Mouse (Mus musculus) large intestine, adult 2 months (tissue): ENCODE results near the gene Rnf121. TPM values are rescaled to one million over a fixed set of nuclear protein-coding genes. Genes with fewer than 3 reads are reported as not detected.
A peak's percentile ranks its signal among the peaks of the same experiment; 100 is the strongest.

Experiments used
- DNase-seq: peaks from one replicate; pipeline ENCODE4 v3.0.0-alpha.2; 2012; ENCODE audit warnings: low read depth, low spot score
- whole genome bisulfite sequencing: fragments of 180-500 bp; shearing (Covaris S2); methylation state at CpG from one replicate; pipeline ENCODE4 v1.1.7; 2018; 5-methylcytosine and 5-hydroxymethylcytosine counted together
- polyA plus RNA-seq: library from polyadenylated mRNA; depleted of rRNA; stranded (reverse); fragments of >200 nt; gene quantifications from 2 replicates; pipeline ENCODE4 v1.2.3, GENCODE M21; 2012; rRNA removed

The Rnf121 gene
- polyA plus RNA-seq, 1 experiment = 39.9 TPM

DNA sequence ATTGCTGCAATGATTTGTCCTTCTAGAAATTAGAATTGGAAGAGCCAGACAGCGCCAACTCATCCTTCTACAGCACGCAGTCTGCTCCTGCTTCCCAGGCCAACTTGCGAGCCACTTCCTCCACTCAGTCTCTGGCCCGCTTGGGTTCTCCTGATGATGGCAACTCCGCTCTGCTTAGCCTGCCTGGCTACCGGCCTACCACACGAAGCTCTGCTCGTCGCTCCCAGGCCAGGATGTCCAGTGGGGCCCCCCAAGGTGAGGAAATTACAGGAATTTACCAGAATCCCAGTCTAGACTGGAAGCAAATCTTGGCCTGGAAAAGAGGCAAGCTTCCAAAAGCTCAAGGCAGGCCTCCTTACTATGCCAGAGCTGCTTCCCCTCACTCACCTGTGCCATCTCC, 53.4 kb downstream of the Rnf121 start:
- 89% methylated on average over 9 of the region's 9 CpGs for WGBS

DNA sequence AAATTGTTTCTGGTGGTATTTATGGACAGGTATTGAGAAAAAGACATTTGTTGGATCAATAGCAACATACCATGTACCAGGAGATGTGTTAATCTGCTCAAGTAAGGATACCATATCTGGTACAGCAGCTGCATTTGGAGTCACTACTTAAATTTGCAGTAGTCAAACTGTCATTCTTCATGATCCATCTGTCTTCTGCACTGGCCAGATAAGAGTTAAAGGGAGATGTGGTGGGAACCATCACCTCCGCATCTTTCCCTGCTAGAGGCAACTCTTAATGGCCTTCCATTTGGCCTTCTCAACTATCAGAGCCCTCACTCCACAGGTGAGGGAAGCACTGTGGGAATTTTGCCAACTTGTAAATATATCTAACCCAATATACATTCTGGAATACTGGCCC, 58.7 kb downstream of the Rnf121 start:
- WGBS = 91% methylated on average over 1 of the region's 1 CpGs
- no peak for DNase-seq

More for the DNA sequence above, 53.4 kb downstream of the Rnf121 start:
- DNase-seq = no peak

DNA sequence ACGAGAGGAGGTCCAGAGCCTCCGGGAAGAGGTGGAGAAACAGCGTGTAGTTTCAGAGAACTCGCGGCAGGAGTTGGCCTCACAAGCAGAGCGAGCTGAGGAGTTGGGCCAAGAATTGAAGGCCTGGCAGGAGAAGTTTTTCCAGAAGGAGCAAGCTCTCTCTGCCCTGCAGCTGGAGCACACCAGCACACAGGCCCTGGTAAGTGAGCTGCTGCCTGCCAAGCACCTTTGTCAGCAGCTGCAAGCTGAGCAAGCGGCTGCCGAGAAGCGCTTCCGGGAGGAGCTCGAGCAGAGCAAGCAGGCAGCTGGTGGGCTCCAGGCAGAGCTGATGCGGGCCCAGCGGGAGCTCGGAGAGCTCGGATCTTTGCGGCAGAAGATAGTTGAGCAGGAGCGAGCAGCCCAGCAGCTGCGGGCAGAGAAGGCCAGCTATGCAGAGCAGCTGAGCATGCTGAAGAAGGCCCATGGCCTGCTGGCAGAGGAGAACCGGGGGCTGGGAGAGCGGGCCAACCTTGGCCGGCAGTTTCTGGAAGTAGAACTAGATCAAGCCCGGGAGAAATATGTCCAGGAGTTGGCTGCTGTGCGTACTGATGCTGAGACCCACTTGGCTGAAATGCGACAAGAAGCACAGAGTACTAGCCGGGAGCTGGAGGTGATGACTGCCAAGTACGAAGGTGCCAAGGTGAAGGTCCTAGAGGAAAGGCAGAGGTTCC, 64.2 kb downstream of the Rnf121 start:
- no peak for DNase-seq
- whole genome bisulfite sequencing = 74% methylated on average over 26 of the region's 26 CpGs

DNA sequence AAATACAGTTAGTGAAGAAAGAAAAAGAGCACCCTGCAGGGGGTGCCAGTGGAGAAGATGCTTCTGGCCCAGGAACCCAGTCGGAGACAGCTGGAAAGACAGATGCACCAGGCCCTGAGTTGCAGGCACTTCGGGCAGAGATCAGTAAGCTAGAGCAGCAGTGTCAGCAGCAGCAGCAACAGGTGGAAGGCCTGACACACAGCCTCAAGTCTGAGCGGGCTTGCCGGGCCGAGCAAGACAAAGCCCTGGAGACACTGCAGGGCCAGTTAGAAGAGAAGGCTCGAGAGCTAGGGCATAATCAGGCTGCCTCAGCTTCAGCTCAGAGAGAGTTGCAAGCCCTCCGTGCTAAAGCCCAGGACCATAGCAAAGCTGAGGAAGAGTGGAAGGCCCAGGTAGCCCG, 65.0 kb downstream of the Rnf121 start:
- DNase-seq = no peak
- 83% methylated on average over 8 of the region's 8 CpGs for WGBS

DNA sequence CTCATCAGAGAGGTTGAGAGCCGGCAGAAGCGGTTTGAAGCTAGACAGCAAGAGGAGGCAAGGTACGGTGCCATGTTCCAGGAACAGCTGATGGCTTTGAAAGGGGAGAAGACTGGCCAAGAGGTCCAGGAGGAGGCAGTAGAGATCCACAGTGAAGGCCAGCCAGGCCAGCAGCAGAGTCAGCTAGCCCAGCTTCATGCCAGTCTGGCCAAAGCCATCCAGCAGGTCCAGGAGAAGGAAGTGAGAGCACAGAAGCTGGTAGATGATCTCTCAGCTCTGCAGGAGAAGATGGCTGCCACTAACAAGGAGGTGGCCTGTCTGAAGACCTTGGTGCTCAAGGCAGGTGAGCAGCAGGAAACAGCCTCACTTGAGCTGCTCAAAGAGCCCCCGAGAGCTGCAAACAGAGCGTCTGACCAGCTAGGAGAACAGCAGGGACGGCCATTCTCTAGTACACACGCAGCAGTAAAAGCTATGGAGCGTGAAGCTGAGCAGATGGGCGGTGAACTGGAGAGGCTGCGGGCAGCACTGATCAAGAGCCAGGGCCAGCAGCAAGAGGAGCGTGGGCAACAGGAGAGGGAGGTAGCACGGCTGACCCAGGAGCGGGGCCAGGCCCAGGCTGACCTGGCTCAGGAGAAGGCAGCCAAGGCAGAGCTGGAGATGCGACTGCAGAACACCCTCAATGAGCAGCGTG, 65.7 kb downstream of the Rnf121 start:
- WGBS = 88% methylated on average over 15 of the region's 15 CpGs
- no peak for DNase-seq

DNA sequence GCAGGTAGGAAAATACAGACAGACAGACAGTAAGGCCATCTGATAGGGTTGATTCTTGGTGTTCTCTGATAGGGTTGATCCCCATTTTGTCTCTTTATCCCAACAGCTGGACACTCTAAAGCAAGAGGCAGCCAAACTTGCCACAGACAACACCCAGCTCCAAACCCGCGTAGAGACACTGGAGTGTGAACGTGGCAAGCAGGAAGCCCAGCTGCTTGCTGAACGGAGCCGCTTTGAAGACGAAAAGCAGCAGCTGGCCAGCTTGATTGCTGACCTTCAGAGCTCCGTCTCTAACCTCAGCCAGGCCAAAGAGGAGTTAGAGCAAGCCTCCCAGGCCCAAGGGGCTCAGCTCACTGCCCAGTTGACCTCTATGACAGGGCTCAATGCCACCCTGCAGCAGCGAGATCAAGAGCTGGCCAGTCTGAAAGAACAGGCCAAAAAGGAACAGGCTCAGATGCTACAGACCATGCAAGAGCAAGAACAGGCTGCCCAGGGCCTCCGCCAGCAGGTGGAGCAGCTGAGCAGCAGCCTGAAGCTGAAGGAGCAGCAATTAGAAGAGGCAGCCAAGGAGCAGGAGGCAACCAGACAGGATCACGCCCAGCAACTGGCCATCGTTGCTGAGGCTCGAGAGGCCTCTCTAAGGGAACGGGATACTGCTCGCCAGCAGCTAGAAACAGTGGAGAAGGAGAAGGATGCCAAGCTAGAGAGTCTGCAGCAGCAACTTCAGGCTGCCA, 66.9 kb downstream of the Rnf121 start:
- DNase-seq = peak; percentile 40
- WGBS = 42% methylated on average over 14 of the region's 14 CpGs

DNA sequence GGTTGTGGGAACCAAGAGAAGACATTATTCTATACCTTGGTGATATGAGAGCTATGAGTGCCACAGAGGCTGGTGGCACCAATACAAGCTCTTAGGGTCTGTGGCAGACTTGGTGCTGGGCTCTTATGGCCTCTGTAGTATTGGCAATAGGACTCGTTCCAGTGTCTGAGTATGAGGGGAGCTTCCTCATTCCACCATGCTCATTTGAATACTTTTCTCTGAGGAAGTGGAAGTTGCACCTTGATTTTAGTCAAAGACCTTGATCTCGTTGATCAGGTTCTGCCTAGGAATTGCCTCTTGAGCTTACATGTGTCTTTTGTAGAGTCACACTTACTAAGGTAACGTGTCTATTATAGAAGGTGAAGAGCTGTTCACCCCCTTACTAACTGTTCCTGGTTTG, 71.0 kb downstream of the Rnf121 start:
- DNase-seq = no peak
- 70% methylated on average over 3 of the region's 3 CpGs for WGBS

DNA sequence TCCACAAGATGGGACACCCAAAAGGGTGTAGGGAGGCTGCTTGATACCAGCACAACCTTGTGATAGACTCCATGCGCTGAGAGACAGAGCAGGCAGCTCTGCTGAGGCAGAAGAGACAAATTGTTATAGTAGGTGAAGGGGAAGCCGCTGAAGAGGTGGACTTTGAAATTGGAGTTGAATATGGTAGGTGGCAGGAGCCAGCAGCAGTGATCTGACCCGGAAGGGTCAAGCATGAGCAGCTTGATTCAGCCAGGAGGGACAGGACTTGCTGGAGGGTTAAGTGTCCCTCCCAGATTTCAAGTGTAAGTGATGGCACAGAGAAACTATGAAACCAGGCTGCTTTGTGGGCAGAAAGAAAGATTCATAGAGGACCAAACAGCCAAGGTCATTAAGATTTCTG, 80.2 kb downstream of the Rnf121 start:
- 68% methylated on average over 3 of the region's 3 CpGs for WGBS
- no peak for DNase-seq

DNA sequence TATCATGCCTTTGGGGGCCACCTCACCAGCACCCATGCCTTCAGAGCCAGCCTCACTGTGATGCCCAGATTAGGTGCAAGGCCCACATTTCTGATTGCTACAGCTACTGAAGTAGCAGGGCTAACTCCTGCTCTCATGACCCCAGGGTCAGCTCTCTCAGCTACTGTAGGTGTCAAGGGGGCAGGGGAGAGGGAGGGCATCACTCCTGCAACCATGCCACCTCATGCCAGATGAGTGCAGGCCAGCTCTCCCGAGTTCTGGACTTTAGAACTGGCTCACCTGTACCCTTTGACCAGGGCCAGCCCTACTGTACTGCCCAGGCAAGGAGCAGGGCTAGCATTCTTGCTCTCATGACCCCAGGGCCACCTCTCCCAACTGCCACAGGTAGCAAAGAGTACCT, 82.5 kb downstream of the Rnf121 start:
- no peak for DNase-seq
- 39% methylated on average over 1 of the region's 1 CpGs for WGBS

DNA sequence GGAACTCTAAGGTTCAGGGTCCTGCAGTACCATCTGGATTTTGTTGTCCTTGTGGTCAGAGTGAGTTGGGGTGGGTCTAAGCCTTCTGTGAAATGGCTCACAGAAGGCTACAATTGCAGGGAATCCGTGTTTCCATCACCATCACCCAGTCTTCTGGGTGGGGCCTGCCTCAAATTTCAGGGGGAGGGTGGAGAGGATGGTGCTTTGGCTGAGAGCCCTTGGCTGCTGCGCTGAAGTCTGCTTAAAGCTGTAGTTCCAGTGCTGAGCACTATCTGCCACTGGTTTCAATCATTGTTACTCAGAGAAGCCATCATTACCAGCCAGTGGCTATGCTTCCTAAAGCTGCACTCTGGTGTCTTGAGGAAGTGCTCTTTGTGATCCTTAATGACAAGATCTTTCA, 90.8 kb downstream of the Rnf121 start:
- WGBS = 9% methylated on average over 2 of the region's 2 CpGs
- DNase-seq = no peak

DNA sequence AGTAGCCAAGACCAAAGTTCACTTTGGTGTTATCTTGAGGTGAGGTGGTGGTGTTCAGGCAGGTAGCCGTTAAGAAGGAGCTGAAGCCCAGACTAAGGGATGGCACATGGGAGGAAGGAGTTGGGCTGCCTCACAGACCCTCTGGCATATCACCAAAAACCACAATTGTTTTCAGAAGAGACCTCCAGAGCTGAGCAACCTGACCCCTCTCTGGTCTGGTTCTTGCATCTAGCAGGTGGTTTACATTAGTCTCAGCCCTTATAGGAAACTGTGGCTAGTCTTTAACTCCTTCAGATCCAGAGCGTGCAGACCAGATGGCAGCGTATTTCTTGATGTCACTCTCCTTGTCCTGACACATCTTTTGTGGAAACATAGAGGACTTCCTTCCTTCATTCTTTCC, 91.5 kb downstream of the Rnf121 start:
- DNase-seq = no peak
- WGBS = 59% methylated on average over 3 of the region's 3 CpGs

DNA sequence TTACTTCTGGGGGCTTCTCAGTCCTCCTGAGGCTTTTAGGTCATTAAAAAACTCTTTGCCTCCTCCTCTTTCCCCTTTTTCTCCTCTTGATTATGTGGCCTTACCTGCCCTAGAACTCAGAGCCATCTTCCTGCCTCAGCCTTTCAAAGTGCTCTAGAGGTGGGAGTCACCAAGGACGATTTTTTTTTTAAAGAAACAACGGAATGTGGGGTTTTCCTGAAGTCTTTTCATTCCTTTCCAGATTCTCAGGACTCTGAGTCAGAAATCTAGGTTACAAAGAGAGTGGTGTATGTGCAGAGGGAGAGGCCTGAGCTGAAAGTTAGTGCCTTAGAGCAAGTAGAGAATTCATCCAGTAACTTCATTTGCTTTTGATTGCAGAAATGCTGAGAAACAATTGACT, 93.5 kb downstream of the Rnf121 start:
- 12% methylated on average over 2 of the region's 2 CpGs for WGBS
- no peak for DNase-seq

DNA sequence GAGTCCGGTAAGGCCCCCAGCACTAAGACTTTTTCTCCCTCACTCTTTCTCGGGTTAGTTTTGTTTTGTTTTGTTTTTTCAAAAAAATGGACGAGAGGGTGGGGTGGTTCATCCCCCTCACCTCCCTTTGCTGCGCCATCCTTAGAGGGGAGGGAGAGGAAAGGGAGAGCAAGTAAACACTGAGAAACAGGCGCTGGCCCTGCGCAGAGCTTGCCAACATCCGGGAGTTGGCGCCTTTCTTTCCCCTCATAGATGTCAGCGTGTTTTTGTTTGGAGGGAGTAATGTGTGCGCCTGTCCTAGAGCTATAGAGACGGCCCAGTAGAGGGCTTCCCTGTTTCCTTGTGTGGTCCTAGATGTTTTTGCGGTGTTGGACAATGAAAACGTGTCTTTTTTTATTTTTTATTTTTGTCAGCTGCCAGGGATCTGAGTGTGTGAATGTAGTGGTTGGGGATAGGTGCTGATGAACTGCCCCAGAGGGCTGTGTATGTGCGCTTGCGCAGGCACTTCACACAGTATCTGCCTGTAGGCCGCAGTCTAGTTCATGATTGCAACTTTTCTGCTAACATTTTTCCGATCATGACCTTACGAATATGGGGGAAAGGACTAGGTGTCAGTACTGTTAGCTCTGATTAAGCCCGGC, 94.3 kb downstream of the Rnf121 start:
- WGBS = under 1% methylated on average over 19 of the region's 19 CpGs
- DNase-seq = no peak

DNA sequence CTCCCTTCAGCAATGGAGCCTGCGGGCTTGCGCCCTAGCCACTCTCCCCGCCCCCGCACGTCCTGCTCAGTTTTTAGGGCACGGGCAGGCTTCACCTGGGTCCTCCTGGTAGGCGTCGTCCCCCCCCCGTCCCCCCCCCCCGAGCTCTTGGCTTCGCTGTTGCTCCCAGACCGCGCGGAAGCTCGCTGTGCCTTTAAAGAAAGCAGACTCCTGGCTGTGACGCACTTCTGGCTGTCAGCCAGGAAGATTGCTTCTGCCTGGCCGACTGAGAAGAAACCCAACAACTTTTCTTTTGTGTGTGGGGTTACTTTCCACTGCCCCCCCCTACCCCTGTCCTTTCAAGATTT, 94.9 kb downstream of the Rnf121 start:
- DNase-seq = peak; percentile 94
- WGBS = 1% methylated on average over 17 of the region's 17 CpGs

DNA sequence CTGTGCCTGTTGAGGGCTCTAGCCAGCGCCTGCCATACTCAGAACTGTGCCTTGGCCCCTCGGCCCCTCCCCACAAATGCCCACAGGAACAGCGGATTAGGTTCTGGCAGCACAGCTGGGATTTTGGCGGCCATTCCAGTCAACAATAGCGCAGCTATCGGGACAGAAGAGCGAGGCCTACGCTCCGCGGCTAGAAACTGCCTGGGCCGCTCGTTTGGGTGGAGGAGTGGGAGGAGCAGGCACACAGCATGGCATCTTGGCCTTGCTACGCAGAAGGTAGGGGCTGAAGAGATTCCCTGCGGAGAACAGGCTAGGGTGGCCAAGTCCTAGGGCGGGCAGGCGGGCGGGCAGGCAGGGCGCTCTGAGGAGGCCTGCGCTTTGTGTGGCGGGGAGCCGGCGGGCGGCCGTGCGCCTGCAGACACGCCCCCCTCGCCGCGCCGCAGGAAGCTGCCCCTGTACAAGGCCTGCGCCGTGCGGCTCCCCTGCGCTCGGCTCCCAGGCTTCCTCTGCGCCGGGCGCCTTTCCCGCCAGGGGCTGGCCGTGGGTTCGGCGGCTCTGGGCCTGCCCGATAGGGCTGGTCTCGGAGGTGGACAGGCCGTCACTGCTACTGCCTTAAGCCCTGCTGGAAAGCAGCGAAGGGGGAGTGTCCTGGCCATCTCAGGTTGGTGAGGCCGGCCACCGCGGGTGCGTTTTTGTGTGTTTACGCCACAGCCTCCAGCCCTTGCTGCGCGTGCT, 95.4 kb downstream of the Rnf121 start:
- WGBS = 0% methylated on average over 49 of the region's 53 CpGs

More for the DNA sequence above, 95.4 kb downstream of the Rnf121 start:
- DNase-seq = no peak

Other genes with a start within 250 kb of the Rnf121 start
- gene Phox2a, start 247.2 kb downstream of the Rnf121 start, polyA plus RNA-seq = 0.41 and 0.45 TPM in 2 replicates
- gene Inppl1, start 227.2 kb downstream of the Rnf121 start, polyA plus RNA-seq = 54.1 and 73.6 TPM in 2 replicates
- gene Folr2, start 208.3 kb downstream of the Rnf121 start, polyA plus RNA-seq = 2.8 and 5.6 TPM in 2 replicates
- 46.4 and 67.7 TPM in 2 replicates for gene Anapc15, start 201.8 kb downstream of the Rnf121 start, polyA plus RNA-seq
- gene Folr1, start 194.7 kb downstream of the Rnf121 start, polyA plus RNA-seq = 1.3 and 2.8 TPM in 2 replicates
- gene Lamtor1, start 159.6 kb downstream of the Rnf121 start, polyA plus RNA-seq = 185 and 198 TPM in 2 replicates
- gene Tomt, start 159.1 kb downstream of the Rnf121 start, polyA plus RNA-seq = 0.11 and 0.14 TPM in 2 replicates
- 6.3 and 6.8 TPM in 2 replicates for gene Lrrc51, start 131.6 kb downstream of the Rnf121 start, polyA plus RNA-seq
- 44.7 and 56.1 TPM in 2 replicates for gene Numa1, start 131.4 kb downstream of the Rnf121 start, polyA plus RNA-seq
- gene Il18bp, start 46.8 kb downstream of the Rnf121 start, polyA plus RNA-seq = 25.7 and 49.6 TPM in 2 replicates
- gene Xndc1, start within 50 bp of the Rnf121 start, polyA plus RNA-seq = 14.3 and 14.4 TPM in 2 replicates
- 1.5 and 2.2 TPM in 2 replicates for gene Xntrpc, start 244 bp upstream of the Rnf121 start, polyA plus RNA-seq
- not detected in 2 replicates for gene Trpc2, start 17.6 kb upstream of the Rnf121 start, polyA plus RNA-seq
- 0.09 TPM in 1 of 2 replicates, not detected in the other for gene Art1, start 36.3 kb upstream of the Rnf121 start, polyA plus RNA-seq
- gene Art5, start 44.0 kb upstream of the Rnf121 start, polyA plus RNA-seq = 0.24 and 0.29 TPM in 2 replicates
- gene Chrna10, start 51.4 kb upstream of the Rnf121 start, polyA plus RNA-seq = 0.26 and 0.60 TPM in 2 replicates
- gene Nup98, start 144.7 kb upstream of the Rnf121 start, polyA plus RNA-seq = 11.7 and 15.5 TPM in 2 replicates
- gene Pgap2, start 144.7 kb upstream of the Rnf121 start, polyA plus RNA-seq = 48.3 and 64.8 TPM in 2 replicates
- 104 and 114 TPM in 2 replicates for gene Rhog, start 190.6 kb upstream of the Rnf121 start, polyA plus RNA-seq
- gene Stim1, start 202.3 kb upstream of the Rnf121 start, polyA plus RNA-seq = 21.6 and 25.3 TPM in 2 replicates